Mouse (Mus musculus): Measurements from ENCODE around the gene Crim1. TPM values are rescaled to one million over a fixed set of nuclear protein-coding genes. Genes with fewer than 3 reads are reported as not detected.

Crim1 gene
- total RNA-seq, 2 experiments from 2014 or later: 0.27 to 0.73 TPM

DNA sequence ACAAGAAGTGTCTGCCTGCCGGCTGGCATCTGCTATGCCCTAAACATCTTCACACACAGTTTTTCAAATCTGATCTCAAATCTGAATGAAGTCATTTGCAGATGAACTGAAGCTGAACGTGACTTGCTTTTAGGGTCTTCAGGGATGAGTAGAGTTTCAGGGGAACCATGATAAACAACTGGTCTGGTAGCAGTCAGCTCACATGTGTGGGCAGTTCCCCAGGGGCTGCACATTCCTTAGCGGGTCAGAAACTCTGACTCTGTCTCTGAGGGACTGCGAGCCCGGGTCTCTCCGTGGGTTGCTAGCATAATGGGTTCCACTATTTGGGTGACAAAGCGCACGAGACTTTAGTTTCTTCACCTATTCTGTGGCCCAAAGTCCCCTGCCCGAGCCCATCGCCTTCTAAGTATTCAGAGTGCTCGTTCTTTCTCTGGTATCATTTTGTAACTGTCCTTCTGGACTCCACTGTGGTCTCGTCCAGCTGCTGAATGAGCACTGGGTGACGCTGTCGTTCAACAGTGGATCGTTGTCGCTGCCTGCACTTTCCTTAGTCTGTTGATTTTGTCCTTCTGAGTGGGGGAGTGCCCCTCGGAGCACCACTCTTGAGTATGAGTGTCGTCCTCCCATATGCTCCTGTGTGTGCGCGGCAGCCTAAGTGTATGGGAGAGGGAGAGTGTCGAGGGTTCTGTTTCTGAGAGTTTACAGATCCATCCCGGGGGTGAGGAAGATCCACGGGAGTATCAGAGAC lies 164.7 kb downstream of the Crim1 start:
- no peak for ATAC-seq (ENCODE audit: poor library complexity, severe bottlenecking)

DNA sequence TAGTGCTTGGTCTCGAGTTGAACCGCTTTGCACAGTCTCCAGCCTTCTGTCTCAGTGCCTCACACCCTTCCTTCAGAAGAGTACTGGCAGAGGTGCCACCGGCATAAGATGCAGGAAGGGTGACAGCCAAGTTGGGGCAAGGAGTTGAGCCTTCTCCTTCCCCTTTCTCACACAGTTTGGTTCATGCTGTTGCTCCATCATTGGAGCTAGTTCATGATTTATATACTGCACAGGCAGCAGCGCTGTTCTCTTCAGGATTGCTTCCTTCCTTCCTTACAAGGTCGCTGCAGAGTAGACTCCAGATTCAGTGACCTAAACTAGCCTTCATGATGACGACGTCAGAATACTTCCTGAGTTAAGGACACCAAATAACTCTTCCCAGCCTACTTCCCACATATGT lies 166.0 kb downstream of the Crim1 start:
- peak; percentile 30 for ATAC-seq (ENCODE audit: poor library complexity, severe bottlenecking)

DNA sequence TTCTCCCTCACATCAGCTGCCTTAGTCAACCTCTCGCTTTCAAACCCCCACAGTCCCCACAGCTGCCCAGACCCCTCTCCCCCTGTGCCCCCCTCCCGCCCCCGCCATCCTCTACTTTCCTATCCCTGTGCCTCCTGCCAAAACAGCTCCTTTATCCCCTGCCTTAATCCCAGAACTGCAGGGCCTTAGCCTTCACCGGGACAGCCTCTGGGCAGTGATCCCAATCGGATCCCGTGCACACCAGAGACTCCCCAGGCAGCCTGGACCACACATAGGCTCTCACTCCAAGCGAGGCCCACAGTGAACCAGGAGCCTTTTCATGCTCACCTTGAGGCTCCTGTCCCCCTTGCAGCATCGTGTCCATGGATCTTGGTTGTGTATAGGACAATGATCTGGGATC lies 168.4 kb downstream of the Crim1 start:
- no peak for ATAC-seq (ENCODE audit: poor library complexity, severe bottlenecking)

DNA sequence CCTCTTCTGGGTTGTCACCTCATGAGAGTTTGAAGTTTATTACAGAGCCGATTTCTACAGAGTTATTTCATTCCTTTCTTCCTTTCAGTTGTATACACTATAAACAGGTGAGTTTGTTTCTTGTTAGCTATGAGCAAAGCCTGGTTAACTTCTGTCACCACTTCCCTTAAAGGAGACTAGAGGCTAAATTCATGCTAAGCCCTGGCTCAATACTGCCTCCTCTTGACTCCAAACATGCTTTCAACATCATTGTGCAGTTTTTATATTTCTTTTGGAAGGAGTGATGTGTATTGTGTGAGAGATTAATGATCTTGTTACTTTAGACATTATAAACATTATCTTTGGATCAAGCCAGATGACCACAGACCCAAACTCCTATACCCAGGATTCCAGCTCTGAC lies 170.4 kb downstream of the Crim1 start:
- peak; percentile 44; the same call in 1 of the 2 replicates for ATAC-seq (ENCODE audit: poor library complexity, severe bottlenecking)

GRCm38 (mm10) chr17:78373174-78373573 lies 173.1 kb downstream of the Crim1 start:
- peak; percentile 74 for ATAC-seq (ENCODE audit: poor library complexity, severe bottlenecking)

- peak; percentile 68 for ATAC-seq (ENCODE audit: poor library complexity, severe bottlenecking)
These were observed 173.8 kb downstream of the Crim1 start for GRCm38 (mm10) chr17:78373849-78374248.

- no peak for ATAC-seq (ENCODE audit: poor library complexity, severe bottlenecking)
These were observed 174.7 kb downstream of the Crim1 start for GRCm38 (mm10) chr17:78374756-78375155.

DNA sequence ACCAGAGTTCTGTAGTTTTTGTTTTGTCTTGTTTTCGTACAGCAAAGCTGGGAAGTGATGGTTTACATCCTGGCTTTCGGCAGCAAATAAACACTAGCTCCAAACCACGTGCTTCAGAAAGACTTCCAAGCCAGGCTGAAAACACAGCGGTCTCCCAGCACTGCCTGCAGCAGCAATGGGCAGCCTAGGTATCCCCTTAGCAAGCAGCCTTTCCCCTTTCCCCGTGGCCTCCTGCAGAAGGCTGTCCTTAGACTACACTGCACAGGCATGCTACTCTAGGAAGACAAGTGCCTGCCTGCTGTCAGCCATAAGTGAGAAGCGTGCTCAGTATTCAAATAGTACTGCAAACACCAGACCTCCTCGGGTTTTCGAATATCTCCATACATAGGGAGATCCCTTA lies 176.5 kb downstream of the Crim1 start:
- ATAC-seq (ENCODE audit: poor library complexity, severe bottlenecking): no peak

GRCm38 (mm10) chr17:78379079-78379729 lies 179.2 kb downstream of the Crim1 start:
- no peak for ATAC-seq (ENCODE audit: poor library complexity, severe bottlenecking)

- ATAC-seq (ENCODE audit: poor library complexity, severe bottlenecking): no peak
These were observed 179.7 kb downstream of the Crim1 start for GRCm38 (mm10) chr17:78379730-78380245.

DNA sequence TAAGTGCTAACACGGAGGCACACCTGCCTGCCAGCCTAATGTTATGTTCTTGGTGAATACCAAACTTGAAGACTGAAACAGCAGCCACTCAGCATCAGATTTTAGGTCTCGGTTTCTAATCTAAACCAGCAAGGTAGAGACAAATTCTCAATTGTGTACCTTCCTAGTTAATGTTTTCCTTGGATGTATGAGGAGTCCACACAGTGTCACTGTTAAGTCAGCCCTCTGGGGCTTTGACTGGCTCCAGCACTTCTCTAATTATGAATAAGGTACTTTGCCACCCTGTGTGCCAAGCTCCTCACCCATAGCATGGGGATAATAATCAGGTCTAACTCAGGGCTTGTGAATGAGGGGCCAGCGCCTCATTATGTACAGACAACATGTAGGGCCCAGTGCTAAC lies 182.3 kb downstream of the Crim1 start:
- no peak for ATAC-seq (ENCODE audit: poor library complexity, severe bottlenecking)

GRCm38 (mm10) chr17:78387665-78388064 lies 187.6 kb downstream of the Crim1 start:
- ATAC-seq (ENCODE audit: poor library complexity, severe bottlenecking): no peak

- ATAC-seq (ENCODE audit: poor library complexity, severe bottlenecking): no peak
These were observed 188.2 kb downstream of the Crim1 start for GRCm38 (mm10) chr17:78388101-78388847.

GRCm38 (mm10) chr17:78389573-78389972 lies 189.5 kb downstream of the Crim1 start:
- no peak for ATAC-seq (ENCODE audit: poor library complexity, severe bottlenecking)

GRCm38 (mm10) chr17:78392401-78393087 lies 192.5 kb downstream of the Crim1 start:
- ATAC-seq (ENCODE audit: poor library complexity, severe bottlenecking): no peak

GRCm38 (mm10) chr17:78400130-78400840 lies 200.2 kb downstream of the Crim1 start:
- ATAC-seq (ENCODE audit: poor library complexity, severe bottlenecking): peak; percentile 52

DNA sequence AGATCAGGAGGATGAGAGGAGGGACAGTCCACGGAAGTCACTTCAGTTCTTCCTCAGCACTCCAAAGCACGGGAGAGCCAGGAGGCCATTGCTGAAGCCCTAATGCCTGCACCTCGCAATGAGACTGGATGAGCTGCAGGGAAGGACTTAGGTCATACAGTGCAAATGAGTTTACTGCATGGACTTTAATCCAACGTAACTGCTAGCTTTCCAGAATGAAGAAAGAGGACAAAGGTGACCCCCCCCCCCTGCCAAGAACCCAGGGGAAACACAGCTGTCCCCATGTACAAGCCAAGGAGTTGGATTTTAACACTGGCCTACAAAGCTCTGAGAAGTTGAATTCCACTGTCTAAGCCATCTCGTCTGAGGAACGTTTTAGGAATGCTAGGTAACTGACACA lies 201.3 kb downstream of the Crim1 start:
- ATAC-seq (ENCODE audit: poor library complexity, severe bottlenecking): no peak

DNA sequence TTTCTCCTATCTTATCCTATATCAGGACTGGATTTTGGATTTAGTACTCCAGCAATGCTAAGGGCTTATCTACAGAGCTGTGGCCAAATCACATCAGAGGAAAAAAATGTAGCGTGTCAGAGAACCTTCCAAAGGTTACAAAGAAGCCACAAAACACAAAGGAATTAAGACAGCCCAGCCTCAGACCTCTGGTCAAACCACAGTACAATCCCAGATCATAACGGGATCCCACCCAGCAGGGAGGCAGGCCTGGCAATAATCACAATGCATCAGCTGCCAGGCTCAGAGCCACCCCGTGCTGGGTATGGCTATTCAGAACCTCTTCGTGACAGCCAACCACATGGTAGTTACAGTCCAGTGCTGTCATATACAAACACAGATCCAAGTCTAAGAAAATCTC lies 201.7 kb downstream of the Crim1 start:
- ATAC-seq (ENCODE audit: poor library complexity, severe bottlenecking): no peak

DNA sequence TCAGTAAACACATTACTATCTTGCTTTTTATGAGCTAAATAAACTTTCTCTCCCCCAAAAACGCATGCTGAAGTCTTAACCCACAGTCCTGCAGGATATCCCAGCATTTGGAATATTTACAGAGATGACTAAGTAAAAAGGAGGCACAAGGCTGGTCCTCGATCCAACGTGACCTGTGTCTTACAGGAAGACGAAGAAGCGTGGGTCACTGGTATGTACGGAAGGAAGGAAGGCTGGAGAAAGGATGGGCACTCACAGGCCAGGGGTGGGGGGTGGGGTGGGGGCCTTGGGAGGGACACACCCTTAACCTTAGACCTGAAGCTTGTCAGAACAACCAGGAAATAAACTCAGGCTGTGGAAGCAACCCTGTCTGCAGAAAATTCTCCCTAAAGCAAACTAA lies 202.1 kb downstream of the Crim1 start:
- ATAC-seq (ENCODE audit: poor library complexity, severe bottlenecking): no peak

GRCm38 (mm10) chr17:78403229-78403628 lies 203.2 kb downstream of the Crim1 start:
- no peak for ATAC-seq (ENCODE audit: poor library complexity, severe bottlenecking)
